Mouse (Mus musculus): ENCODE results near the gene Fam166b. TPM values are rescaled to one million over a fixed set of nuclear protein-coding genes. Genes with fewer than 3 reads are reported as not detected.

The Fam166b gene
- polyA plus RNA-seq, 1 experiment from 2014 or later, result 0.21 TPM

DNA sequence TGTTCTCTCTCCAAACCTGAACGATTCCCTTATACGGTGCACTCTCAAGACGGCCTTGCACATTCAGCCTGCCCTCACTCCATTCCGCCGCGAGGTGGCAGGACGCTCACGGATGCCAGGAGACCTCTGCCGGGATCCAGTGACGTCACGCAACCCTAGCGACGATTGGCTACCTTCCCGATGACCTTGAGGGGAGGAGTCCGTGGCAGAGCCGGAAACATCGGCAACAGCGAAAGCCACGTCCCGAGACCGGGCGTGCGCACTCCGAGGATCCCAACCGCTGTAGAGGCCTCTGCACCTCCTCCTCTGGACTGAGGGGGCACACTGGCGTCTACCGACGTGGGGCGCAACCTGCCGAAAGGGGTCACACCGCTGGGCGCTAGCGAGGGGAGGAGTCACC is 13.1 kb upstream of the Fam166b start:
- H3K27ac ChIP-seq (ENCODE audit: low read length), result peak overlapping the region; percentile 99
- ATAC-seq (replicated peaks; ENCODE audit: extremely low read depth, insufficient read depth, low FRiP score), result peak; percentile 95

GRCm38 (mm10) chr4:43441639-43442038 is 12.7 kb upstream of the Fam166b start, which contains the start of gene Tesk1:
Tesk1 (plus strand) TSS chr4:43441939.
- Histone ChIP-seq H3K9ac (ENCODE audit: low read length) (peak within 1 kb of the TSS; percentile 99), H3K36me3 (ENCODE audit: control insufficient read depth, insufficient read depth) (peaks cover 10% of the 10 kb centered on the region), H3K27me3 (ENCODE audit: control insufficient read depth, insufficient read depth, low read length) (no peaks in the 10 kb centered on the region), H3K27ac (ENCODE audit: low read length) (peak within 1 kb of the TSS; percentile 99), H3K4me2 (ENCODE audit: low read depth, low read length) (peak within 1 kb of the TSS; percentile 97), H3K4me1 (ENCODE audit: control insufficient read depth, insufficient read depth, low read length) (peaks cover 9% of the 10 kb centered on the region), H3K4me3 (ENCODE audit: low read length) (peak within 1 kb of the TSS; percentile 91), H3K9me3 (replicated peaks; ENCODE audit: control insufficient read depth, low read length) (no peaks in the 10 kb centered on the region)
- 24% methylated on average over 4 of the region's 4 CpGs for WGBS
- ATAC-seq (replicated peaks; ENCODE audit: extremely low read depth, insufficient read depth, low FRiP score), result no peak

More for the DNA sequence above, 13.1 kb upstream of the Fam166b start:
- H3K4me1 ChIP-seq (ENCODE audit: control insufficient read depth, insufficient read depth, low read length), result peaks cover 9% of the 10 kb centered on the region
- peaks cover 14% of the 10 kb centered on the region for H3K36me3 ChIP-seq (ENCODE audit: control insufficient read depth, insufficient read depth)
- H3K4me3 ChIP-seq (ENCODE audit: low read length), result peak overlapping the region; percentile 91
- H3K9ac ChIP-seq (ENCODE audit: low read length), result peak overlapping the region; percentile 99
- H3K9me3 ChIP-seq (replicated peaks; ENCODE audit: control insufficient read depth, low read length), result no peaks in the 10 kb centered on the region
- WGBS, result under 1% methylated on average over 33 of the region's 33 CpGs
- H3K4me2 ChIP-seq (ENCODE audit: low read depth, low read length), result peak overlapping the region; percentile 97
- no peaks in the 10 kb centered on the region for H3K27me3 ChIP-seq (ENCODE audit: control insufficient read depth, insufficient read depth, low read length)

- Histone ChIP-seq H3K4me1 (ENCODE audit: control insufficient read depth, insufficient read depth, low read length) (peaks cover 3% of the 10 kb centered on the region; the same call in 1 of the 2 replicates), H3K4me3 (ENCODE audit: low read length) (no peak overlapping the region), H3K27ac (ENCODE audit: low read length) (no peak overlapping the region), H3K9ac (ENCODE audit: low read length) (no peak overlapping the region), H3K27me3 (ENCODE audit: control insufficient read depth, insufficient read depth, low read length) (no peaks in the 10 kb centered on the region), H3K36me3 (ENCODE audit: control insufficient read depth, insufficient read depth) (no peaks in the 10 kb centered on the region), H3K9me3 (replicated peaks; ENCODE audit: control insufficient read depth, low read length) (no peaks in the 10 kb centered on the region), H3K4me2 (ENCODE audit: low read depth, low read length) (no peak overlapping the region)
- 78% methylated on average over 1 of the region's 1 CpGs for WGBS
- ATAC-seq (replicated peaks; ENCODE audit: extremely low read depth, insufficient read depth, low FRiP score), result no peak
These were observed 3.9 kb upstream of the Fam166b start for GRCm38 (mm10) chr4:43432832-43433231.

GRCm38 (mm10) chr4:43431690-43432089 is 2.8 kb upstream of the Fam166b start:
- Histone ChIP-seq H3K4me3 (ENCODE audit: low read length) (no peak overlapping the region), H3K27ac (ENCODE audit: low read length) (peak overlapping the region; percentile 77), H3K4me2 (ENCODE audit: low read depth, low read length) (peak overlapping the region; percentile 39), H3K9me3 (replicated peaks; ENCODE audit: control insufficient read depth, low read length) (no peaks in the 10 kb centered on the region), H3K27me3 (ENCODE audit: control insufficient read depth, insufficient read depth, low read length) (peaks cover 6% of the 10 kb centered on the region), H3K9ac (ENCODE audit: low read length) (peak overlapping the region; percentile 53; the same call in 1 of the 2 replicates), H3K4me1 (ENCODE audit: control insufficient read depth, insufficient read depth, low read length) (peaks cover 3% of the 10 kb centered on the region; the same call in 1 of the 2 replicates), H3K36me3 (ENCODE audit: control insufficient read depth, insufficient read depth) (peaks cover 1% of the 10 kb centered on the region; the same call in 1 of the 2 replicates)
- 0 out of 2 replicates have a peak, but pooled peaks have one; percentile 19 for ATAC-seq (replicated peaks; ENCODE audit: extremely low read depth, insufficient read depth, low FRiP score)
- WGBS, result 1% methylated on average over 4 of the region's 4 CpGs

GRCm38 (mm10) chr4:43428180-43428861 is 613 bp downstream of the Fam166b start:
- peaks cover 3% of the 10 kb centered on the region; the same call in 1 of the 2 replicates for H3K4me1 ChIP-seq (ENCODE audit: control insufficient read depth, insufficient read depth, low read length)
- no peak for ATAC-seq (replicated peaks; ENCODE audit: extremely low read depth, insufficient read depth, low FRiP score)
- H3K36me3 ChIP-seq (ENCODE audit: control insufficient read depth, insufficient read depth), result peaks cover 32% of the 10 kb centered on the region
- no peak overlapping the region; the same call in 1 of the 2 replicates for H3K9ac ChIP-seq (ENCODE audit: low read length)
- peak overlapping the region; percentile 42; the same call in 1 of the 2 replicates for H3K4me2 ChIP-seq (ENCODE audit: low read depth, low read length)
- H3K4me3 ChIP-seq (ENCODE audit: low read length), result no peak overlapping the region
- 39% methylated on average over 16 of the region's 16 CpGs for WGBS
- H3K27me3 ChIP-seq (ENCODE audit: control insufficient read depth, insufficient read depth, low read length), result peaks cover 21% of the 10 kb centered on the region
- H3K9me3 ChIP-seq (replicated peaks; ENCODE audit: control insufficient read depth, low read length), result no peaks in the 10 kb centered on the region
- H3K27ac ChIP-seq (ENCODE audit: low read length), result no peak overlapping the region

- no peak; the same call in 1 of the 2 replicates for ATAC-seq (replicated peaks; ENCODE audit: extremely low read depth, insufficient read depth, low FRiP score)
- H3K27me3 ChIP-seq (ENCODE audit: control insufficient read depth, insufficient read depth, low read length), result peaks cover 21% of the 10 kb centered on the region
- no peak overlapping the region for H3K9ac ChIP-seq (ENCODE audit: low read length)
- H3K27ac ChIP-seq (ENCODE audit: low read length), result no peak overlapping the region
- H3K4me2 ChIP-seq (ENCODE audit: low read depth, low read length), result peak overlapping the region; percentile 31; the same call in 1 of the 2 replicates
- WGBS, result 35% methylated on average over 23 of the region's 23 CpGs
- H3K4me3 ChIP-seq (ENCODE audit: low read length), result no peak overlapping the region
- H3K9me3 ChIP-seq (replicated peaks; ENCODE audit: control insufficient read depth, low read length), result no peaks in the 10 kb centered on the region
- peaks cover 3% of the 10 kb centered on the region; the same call in 1 of the 2 replicates for H3K4me1 ChIP-seq (ENCODE audit: control insufficient read depth, insufficient read depth, low read length)
- peaks cover 36% of the 10 kb centered on the region for H3K36me3 ChIP-seq (ENCODE audit: control insufficient read depth, insufficient read depth)
These were observed 1.3 kb downstream of the Fam166b start for GRCm38 (mm10) chr4:43427501-43428179.

DNA sequence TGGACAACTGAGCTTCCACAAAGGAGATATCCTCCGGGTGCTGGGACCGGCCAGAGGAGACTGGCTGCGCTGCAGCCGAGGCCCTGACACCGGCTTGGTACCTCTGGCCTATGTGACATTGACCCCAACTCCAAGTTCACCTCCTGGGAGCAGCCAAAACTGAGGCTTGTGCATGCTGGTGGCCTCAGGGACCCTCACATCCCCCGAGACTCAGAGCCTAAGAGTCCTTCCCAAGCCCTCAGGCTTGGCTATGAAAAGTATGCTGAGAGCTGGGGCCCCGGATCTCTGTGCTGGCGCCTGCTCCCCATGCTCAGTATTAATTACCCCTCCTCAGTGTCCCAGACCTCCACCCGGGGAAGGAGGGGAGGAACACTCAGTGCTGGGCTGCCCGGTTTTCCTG is 2.4 kb downstream of the Fam166b start:
- 72% methylated on average over 10 of the region's 10 CpGs for WGBS
- H3K27ac ChIP-seq (ENCODE audit: low read length), result no peak overlapping the region
- peaks cover 21% of the 10 kb centered on the region for H3K27me3 ChIP-seq (ENCODE audit: control insufficient read depth, insufficient read depth, low read length)
- no peak for ATAC-seq (replicated peaks; ENCODE audit: extremely low read depth, insufficient read depth, low FRiP score)
- H3K4me3 ChIP-seq (ENCODE audit: low read length), result no peak overlapping the region
- H3K9me3 ChIP-seq (replicated peaks; ENCODE audit: control insufficient read depth, low read length), result no peaks in the 10 kb centered on the region
- H3K4me1 ChIP-seq (ENCODE audit: control insufficient read depth, insufficient read depth, low read length), result peaks cover 3% of the 10 kb centered on the region; the same call in 1 of the 2 replicates
- H3K4me2 ChIP-seq (ENCODE audit: low read depth, low read length), result no peak overlapping the region
- H3K9ac ChIP-seq (ENCODE audit: low read length), result no peak overlapping the region
- peaks cover 46% of the 10 kb centered on the region for H3K36me3 ChIP-seq (ENCODE audit: control insufficient read depth, insufficient read depth)

DNA sequence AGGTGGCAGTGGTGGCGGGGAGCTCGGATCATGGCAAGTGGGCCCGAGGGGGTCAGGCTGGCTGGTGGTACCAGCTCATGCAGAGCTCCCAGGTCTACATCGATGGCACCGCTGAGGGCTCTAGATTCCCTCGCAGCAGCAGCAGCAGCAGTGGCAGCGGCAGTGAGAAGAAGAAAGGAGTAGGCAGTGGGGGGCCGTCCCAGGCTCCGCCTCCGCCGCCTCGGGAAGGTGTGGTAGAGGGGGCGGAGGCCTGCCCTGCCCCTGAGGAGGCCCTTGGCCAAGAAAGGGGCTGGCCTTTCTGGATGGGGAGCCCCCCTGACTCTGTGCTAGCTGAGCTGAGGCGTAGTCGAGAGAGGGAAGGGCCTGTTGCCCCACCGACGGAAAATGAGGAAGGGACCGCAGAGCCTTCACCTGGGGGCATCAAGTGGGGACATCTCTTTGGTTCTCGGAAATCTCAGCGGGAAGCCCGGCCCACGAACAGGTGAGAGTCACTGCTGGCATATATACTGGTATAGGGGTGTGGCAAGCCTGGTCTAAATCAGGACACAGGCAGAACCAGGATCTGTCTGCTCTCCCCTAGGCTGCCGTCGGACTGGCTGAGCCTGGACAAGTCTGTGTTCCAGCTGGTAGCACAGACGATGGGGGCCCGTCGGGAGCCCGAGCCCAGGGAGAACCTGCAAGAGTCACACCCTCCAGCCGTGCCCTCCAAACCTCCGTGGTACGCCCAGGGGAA is 3.1 kb downstream of the Fam166b start:
- no peak for ATAC-seq (replicated peaks; ENCODE audit: extremely low read depth, insufficient read depth, low FRiP score)
- 46% methylated on average over 31 of the region's 31 CpGs for WGBS
- H3K4me3 ChIP-seq (ENCODE audit: low read length), result no peak overlapping the region
- no peaks in the 10 kb centered on the region for H3K9me3 ChIP-seq (replicated peaks; ENCODE audit: control insufficient read depth, low read length)
- peaks cover 46% of the 10 kb centered on the region for H3K36me3 ChIP-seq (ENCODE audit: control insufficient read depth, insufficient read depth)
- H3K4me2 ChIP-seq (ENCODE audit: low read depth, low read length), result no peak overlapping the region
- H3K4me1 ChIP-seq (ENCODE audit: control insufficient read depth, insufficient read depth, low read length), result peaks cover 3% of the 10 kb centered on the region; the same call in 1 of the 2 replicates
- no peak overlapping the region for H3K9ac ChIP-seq (ENCODE audit: low read length)
- H3K27ac ChIP-seq (ENCODE audit: low read length), result no peak overlapping the region
- peaks cover 21% of the 10 kb centered on the region for H3K27me3 ChIP-seq (ENCODE audit: control insufficient read depth, insufficient read depth, low read length)

All from heart, embryonic 16.5 days (tissue).